Mouse (Mus musculus): ENCODE data around the gene Zhx3. TPM values are rescaled to one million over a fixed set of nuclear protein-coding genes. Genes with fewer than 3 reads are reported as not detected.

The Zhx3 gene
- total and polyA plus RNA-seq, 3 experiments = 20.3 to 103 (median 54.7) TPM

DNA sequence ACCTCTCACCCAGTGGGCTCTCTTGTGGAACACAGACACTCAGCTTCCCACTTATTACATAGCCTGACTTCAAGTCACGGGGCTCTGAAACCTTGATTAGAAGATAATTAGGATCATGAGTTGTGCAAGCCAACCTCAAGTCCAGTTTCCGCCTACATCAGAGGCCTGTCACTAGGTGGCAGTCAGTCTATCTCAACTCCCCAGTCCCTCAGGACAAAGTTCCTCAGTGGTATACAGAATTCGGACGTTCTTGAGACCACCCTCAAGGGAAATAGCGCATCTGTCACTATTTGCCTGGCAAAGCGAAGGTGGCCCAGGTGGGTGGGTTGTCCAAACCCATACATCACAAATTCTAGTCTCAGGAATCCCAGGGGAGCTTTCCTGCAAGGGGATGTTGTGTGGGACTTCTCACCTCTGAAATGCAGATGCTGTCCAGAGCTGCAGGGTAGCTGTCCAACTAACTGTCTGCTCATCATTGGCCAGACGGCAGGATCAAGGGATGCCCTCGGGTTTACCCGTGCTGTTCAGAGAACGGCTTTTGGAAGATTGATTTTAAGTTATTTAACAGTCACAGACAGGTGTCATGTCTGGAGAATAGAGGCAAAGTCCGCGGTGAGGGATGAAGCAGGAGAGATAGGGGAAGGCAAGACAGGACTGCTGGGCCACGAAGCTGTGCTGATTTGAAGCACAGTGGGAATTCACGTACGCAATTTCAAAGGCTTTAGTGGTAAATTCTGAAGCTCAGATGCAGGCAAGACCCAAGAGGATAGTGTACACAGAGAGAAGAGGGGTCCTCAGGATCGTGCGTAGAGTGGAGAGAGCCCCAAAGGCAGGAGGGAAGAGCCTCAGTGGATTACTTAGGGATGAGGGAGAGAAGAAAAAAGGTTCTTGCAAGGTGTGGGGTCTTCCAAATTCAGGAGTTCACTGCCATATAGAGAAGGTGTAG is 142.7 kb downstream of the Zhx3 start:
- peak; percentile 54 for DNase-seq

DNA sequence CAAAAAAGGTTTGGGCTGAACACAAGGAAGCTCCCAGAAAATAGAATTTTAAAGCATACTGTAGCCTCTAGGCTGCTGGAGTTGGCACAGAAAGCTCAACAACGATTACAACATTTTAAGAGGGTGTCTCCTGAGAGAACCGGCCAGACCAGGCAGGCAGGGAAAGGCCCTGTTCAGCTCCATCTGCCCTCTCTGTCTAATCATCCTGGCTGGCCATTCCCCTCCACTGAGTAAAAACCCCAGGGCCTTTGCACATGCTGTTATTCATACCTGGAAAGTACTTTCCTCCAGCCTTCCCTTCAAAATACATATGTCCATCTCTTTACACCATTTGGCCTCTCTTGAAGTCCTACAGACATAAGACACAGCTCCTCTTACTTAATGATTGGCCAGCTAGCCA is 143.4 kb downstream of the Zhx3 start:
- DNase-seq = peak; percentile 34

DNA sequence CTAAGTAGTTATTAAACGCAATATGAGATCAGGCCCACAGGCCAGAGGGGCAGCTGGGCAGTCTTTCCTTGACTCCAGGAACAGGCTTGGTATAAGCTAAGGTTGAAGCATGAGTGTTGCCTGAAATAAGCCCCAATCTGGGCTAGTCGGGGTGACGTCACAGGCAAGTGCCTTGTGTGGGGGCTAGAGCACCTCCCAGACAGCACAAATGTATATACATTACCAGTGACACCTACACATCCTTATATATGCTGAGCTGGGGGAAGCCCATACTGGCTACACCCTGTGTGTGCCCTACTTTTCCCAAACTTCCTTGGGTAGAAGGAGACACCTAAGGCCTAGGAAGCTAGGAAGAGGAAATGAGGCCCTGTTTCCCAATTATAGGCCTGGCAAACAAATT is 143.8 kb downstream of the Zhx3 start:
- DNase-seq = no peak

DNA sequence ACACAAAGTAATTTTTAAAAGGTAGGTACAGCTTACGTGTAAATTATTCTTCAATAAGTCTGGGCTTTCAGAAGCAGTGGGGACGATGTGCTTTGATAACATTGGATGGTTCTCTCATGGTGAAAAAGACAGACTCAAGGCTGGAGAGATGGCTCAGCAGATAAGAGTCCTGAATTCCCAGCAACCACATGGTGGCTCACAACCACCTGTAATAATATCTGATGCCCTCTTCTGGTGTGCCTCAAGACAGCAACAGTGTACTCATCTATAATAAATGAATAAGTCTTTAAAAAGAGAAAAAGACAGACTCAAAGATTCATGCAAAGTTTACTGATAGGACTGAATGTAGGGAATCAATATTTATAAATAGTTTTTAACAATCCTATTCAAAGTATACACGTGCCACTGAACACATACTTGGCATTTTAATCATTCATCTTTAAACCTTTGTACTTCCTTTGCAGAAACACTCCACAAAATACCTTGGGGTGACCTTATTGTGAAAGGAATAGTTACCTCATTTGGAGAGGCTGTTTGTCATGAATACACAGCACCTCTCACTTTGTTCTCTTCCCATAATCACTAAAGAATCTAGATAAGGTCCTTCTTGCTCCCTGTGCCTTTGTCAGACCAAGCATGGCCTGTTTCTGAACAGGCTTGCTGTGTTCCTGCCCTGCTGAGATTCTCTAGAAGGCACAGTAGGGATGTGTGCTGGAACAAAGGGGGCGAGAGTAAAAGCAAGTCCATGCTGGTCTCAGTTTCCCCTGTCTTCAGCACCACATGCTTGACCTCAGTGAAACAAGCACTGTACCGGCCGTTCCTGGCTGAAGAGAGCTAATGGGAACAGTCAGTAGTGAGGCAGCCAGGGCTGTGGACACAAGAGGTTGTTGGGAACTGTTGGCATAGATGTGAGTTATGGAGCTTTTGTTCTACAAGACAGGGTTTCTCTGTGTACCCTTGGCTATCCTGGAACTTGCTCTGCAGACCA is 146.6 kb downstream of the Zhx3 start:
- DNase-seq = no peak

DNA sequence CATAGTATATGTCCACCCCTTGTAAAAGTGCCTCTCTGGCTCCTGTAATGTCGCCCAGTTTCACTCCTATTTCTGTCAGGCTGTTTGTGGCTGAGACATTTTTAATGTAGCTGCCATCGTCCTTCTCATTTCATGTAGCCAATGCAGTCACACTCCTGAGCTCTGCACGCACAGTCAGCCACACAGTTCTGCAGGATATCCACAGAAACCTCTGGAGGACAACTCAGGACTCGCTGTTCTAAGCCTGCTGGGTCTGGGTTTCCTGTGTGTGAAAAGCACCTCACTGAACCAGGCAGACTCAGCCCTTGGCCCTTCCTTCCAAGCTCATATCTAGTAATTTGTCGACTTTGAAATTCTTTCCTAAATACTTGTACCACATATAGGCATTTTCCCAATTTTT is 148.3 kb downstream of the Zhx3 start:
- no peak for DNase-seq

DNA sequence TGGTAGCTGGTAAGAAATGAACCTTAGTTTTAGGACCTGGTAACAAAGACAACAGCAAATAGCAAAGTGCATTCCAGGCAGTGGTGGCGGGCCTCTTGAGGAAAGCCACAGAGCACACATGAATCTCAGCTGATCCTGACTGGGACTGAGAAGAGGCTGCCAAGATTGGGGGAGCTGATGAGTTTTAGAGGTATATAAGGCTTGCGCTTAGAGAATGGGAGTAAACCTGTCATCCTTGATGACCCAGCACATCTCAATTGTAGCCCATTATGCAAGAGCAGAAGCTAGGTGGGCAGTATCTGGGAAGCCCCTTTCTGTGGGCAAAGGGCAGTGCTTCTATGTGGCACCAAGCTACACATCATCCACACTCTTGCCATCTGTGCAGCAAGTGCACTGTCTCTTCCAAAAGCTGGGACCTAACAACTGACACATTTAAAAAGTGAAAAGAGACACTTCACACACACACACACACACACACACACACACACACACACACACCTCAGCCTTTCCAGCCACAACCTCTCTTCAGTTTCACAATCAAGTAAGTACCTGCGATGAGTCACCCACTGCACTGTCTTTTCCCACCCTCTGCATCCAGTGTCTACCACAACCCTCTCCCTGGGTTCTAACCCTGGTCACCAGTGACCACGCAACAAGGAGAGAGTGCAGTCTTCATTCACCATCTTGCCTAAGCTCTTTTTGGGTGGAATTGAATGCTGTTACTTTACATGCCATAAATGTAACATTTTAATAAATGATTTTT is 149.0 kb downstream of the Zhx3 start:
- DNase-seq = no peak

DNA sequence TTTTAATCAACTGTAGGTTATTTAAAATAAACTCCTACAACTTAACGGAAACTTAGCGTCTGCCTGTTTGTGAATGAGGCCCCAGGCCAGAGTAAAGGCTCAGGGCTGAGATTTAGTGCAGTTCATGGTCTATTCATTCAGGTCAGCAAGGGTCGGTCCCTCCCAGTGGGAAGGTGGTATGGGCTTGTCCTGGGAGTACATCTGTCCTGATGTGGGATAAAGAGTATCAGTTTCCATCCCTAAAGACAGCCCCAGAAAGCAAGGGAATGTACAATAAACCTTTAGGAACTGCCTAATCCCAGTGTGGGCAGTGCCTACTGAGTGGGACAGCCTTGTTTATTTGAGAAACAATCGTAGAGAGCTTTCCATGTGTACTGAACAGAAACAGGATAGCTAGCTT is 150.1 kb downstream of the Zhx3 start:
- no peak for DNase-seq

DNA sequence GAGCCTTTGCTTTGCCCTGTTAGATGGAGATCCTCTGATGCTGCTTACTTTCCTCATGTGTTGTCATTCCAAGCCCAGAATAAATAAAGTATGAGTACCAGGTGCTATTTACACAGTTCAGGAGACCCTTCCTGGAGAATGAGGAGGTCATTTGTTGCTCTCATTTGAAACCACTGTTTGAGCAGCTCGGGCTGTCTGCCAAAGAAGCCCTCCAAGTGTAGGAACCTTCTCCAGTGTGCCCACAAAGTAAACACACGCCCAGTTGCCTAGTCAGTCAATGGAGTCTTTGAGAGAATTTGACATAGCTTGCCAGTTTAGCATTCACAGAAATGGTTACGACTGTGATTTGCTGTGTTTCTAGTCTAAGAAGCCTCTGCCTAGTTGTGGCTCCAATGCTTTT is 154.0 kb downstream of the Zhx3 start:
- DNase-seq = no peak

DNA sequence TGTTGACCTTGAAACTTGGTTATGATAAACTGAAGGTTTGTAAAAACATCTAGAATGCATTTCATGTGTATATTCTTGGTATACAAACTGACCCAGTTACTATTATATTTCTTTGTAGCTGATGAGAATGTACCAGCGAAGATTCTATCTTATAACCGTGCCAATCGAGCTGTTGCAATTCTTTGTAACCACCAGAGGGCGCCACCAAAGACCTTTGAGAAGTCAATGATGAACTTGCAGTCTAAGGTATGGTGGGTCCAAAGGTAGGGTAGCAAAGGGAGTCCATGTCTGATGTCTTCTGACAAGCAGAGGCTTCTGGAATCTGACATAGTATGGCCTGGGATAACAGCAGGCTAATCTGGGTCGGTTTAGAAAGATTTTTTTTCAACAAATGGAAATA is 155.5 kb downstream of the Zhx3 start:
- no peak for DNase-seq

DNA sequence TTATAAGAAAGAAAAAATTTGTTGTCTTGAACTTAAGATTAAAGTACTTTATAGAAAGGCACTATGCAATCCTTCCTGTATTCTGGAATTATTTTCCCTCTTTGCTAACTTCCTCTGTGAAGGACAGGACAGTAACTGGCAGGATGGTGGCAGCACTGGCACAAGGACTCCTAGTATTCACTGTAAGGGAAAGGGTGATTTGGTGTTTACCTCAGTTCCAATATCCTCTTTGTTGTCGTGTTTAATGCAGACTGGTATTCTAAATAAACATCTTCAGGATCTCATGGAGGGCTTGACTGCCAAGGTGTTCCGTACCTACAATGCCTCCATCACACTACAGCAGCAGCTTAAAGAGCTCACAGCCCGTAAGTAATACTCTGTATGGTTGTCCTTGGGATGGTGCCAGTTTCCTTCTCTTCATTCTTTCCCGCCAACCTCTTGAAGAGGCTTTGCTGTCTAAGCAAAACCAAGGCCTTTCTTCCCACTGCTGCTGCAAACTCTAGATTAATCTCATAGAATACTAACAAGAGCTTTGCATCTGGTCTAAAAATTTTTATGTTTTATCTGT is 157.3 kb downstream of the Zhx3 start:
- no peak for DNase-seq

DNA sequence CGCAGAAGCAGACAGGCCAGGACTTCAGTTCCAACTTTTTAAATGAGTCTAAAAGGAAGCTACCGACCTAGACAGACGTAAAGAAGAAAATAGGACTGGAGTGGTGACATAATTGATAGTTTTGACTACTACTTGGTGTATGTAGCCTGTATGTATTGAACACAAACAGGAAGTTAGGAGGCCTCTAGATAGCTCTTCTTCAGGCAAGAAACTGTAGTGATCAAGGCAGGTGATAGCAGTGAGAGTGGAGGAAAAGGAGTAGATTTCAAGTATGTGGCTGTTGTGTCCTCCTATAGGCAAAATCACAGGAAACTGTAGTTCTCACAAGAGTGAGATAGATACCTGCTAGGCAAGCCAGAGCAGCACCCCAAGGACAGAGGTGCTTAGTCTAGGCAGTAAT is 165.1 kb downstream of the Zhx3 start:
- DNase-seq = no peak

DNA sequence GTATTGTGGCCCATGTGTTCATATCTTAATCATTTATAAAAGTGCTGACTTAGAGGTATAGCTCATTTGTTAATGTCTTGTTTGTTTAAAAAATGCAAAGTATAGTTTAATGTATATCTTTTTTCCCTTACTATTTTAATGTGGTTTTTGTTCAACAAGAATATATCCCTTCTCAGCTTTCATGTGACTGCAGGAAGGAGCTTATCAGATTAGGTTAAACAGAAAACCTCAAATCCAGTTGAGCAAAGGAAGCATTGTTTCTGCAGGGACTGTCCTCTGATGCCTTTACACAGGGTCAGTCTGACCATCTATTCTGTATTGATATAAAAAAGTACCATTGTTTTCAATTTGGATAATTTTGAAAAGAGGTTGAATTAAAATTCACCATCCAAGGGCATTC is 170.0 kb downstream of the Zhx3 start:
- no peak for DNase-seq

DNA sequence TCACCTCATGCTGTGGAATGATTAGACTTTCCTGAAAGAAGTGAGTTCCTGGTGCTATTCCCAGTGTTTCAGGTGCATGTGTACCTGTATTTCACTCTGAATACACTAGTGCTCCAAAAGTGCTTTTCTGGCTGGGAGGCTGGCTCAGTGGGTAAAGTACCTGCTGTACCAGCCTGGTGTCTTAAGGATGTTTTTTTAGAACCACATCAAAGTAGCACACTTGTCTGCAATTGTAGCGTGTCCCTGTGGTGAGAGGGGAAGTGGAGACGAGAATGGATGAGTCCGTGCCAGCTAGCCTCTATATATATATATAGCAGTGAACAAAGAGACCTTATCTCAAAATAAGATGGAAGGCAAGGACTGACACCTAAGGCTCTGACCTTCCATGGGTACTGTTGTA is 171.2 kb downstream of the Zhx3 start:
- no peak for DNase-seq

DNA sequence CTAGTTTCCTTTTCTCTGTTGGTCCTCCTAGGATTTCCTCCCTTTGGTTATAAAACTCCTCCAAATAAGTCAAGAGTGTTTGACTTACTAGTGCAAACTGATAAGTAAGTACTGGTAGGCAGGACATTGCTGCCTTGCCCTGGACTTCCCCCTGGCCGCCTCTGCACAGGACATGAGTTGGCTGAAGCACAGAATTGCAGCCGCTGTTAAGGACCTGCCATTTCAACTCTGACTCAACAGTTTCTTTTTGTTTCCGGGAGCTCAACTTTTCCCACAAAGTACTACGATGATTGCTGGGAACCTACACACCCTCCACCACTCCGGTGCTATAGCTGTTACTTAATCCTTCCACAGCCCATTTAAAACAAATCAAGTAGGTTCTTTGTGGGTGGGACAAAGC is 172.5 kb downstream of the Zhx3 start:
- peak; percentile 69 for DNase-seq

Other genes starting within 250 kb of the Zhx3 start
- 100 to 1,000 TPM in 1 of 2 experiments, 10 to 100 TPM in 1; 61.4 to 104 TPM for gene Top1, start 227.1 kb downstream of the Zhx3 start, total RNA-seq (2021)
- 46.1 and 66.4 TPM in 2 replicates for gene Top1, start 227.1 kb downstream of the Zhx3 start, polyA plus RNA-seq (2012; rRNA removed)
- 10 to 100 TPM; 49.1 to 52.3 TPM for gene Plcg1, start 141.7 kb downstream of the Zhx3 start, total RNA-seq (2021)
- gene Plcg1, start 141.7 kb downstream of the Zhx3 start, polyA plus RNA-seq (2012; rRNA removed) = 28.3 and 61.1 TPM in 2 replicates
- 10 to 100 TPM; 43.2 to 48.5 TPM for gene Lpin3, start 7.7 kb upstream of the Zhx3 start, total RNA-seq (2021)
- gene Lpin3, start 7.7 kb upstream of the Zhx3 start, polyA plus RNA-seq (2012; rRNA removed) = 27.6 and 38.0 TPM in 2 replicates
- gene Emilin3, start 39.3 kb upstream of the Zhx3 start, total RNA-seq (2021) = not detected
- gene Emilin3, start 39.3 kb upstream of the Zhx3 start, polyA plus RNA-seq (2012; rRNA removed) = 0.06 and 0.07 TPM in 2 replicates
- gene Chd6, start 236.1 kb upstream of the Zhx3 start, total RNA-seq (2021) = 10 to 100 TPM; 27.7 to 34.1 TPM
- gene Chd6, start 236.1 kb upstream of the Zhx3 start, polyA plus RNA-seq (2012; rRNA removed) = 5.7 and 6.6 TPM in 2 replicates

All from adrenal gland, adult 2 months (tissue).